Mouse (Mus musculus): Measurements from ENCODE around the gene Adamts16.

Adamts16 gene

DNA sequence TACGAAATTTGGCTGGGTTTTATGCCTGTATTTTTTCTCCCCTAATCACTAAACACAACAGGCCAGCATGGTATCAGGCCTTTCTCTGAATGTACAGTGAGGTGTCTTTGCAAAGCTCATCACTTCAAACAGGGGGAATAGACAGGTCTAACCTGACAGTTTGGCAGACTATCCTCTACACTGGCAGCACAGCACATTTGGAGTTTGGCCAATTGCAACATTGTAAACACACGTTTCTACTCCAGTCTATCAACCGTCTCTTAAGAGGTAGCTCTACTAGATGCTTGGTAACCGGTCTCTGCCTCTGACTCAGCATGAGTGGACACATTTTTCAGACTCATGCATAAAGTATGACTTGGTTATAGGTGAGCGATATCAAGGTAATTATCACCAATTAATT, 4.0 kb downstream of the Adamts16 start:
- in situ Hi-C loops (cut with MboI; ENCODE audit: unreplicated experiment in 2 of 2) = loop anchor here in 1 of 2 experiments (10.0 kb wide), 1 partner anchor 193 kb away; no protein-coding TSS in a partner anchor

DNA sequence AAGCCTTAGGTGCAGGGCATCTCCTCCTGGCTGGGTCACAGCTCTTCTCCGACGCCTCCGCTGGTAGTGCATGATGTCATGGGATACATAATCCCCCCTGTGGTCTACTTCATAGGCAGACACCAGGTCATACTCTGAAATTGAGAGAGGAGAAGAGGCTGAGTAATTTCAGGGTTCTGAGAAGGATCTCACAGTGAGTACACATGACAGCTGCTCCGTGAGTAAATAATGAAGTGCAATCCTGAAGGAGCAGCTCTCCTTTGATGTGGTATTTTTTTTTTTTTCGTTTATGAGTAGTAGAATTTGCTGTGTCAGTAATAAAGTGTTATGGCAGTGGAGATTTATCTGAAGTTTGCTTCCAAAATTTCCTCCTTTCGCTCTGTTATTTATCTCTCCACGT, 5.4 kb downstream of the Adamts16 start:
- in situ Hi-C loops (cut with MboI; ENCODE audit: unreplicated experiment in 2 of 2) = loop anchor here in 1 of 2 experiments (10.0 kb wide), 1 partner anchor 191 kb away; no protein-coding TSS in a partner anchor

DNA sequence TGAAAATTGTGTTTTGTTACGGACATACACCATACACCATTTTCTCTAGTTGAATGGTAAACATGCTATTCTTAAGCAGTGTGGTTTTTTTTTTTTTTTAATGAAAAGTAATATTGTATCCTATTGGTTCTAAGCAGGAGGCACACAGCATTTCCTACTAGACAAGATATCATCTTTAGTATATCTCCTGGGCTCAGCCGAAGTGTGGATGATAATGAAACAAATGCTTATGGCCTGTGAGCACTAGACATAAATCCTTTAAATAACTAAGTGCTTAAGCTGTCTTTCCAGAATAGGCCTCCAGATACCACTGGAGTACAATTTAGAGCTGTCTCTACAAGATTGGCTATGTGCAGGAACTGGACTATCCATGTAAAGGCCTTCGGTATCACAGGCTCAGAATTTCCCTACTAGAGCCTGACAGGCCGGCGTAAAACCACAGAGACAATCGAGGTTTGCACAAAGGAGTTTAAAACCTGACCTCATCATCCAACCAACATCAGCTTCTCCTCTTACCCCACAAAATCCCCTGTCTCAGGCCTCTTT, 8.9 kb downstream of the Adamts16 start:
- in situ Hi-C loops (cut with MboI; ENCODE audit: unreplicated experiment in 2 of 2) = loop anchor here in 1 of 2 experiments (10.0 kb wide), 1 partner anchor 188 kb away; no protein-coding TSS in a partner anchor

DNA sequence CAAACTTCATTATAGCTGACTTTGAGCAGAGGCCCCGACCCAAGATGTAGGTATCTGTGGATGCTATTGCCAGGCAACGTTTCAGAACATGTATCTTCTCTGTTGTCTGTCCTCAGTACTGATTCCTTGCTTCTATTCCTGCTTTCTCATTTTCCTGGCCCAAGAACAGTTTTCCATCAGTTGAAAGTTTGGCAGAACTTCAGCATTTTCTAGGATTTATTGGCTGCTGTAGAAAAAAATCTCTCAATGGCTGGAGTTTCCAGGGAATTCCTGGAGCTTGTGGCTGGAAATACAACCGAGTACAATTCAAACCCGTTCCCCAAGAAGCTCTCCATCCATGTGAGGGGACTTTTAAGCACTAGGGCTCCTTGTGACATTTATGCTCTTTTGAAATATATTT, 10.6 kb downstream of the Adamts16 start:
- in situ Hi-C loops (cut with MboI; ENCODE audit: unreplicated experiment in 2 of 2) = loop anchor here in 1 of 2 experiments (10.0 kb wide), 1 partner anchor 186 kb away; no protein-coding TSS in a partner anchor

DNA sequence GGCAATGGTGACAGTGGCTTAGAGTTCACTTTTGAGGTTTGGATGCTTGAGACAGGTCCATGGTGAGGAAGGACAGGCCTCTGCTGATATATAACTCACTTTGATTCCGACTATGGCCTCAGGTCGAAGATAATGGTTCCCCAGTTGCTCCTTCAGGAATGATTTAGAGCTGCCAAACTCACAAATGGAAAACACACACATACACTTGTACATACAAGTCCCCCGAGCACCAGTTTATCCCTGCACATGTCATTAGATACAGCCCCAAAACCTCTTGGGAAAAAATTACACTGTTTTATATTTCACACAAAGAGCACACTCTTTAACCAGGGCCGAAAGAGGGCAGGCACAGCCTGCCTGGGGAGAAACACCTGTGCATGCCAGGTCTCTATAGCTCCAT, 14.1 kb downstream of the Adamts16 start:
- in situ Hi-C loops (cut with MboI; ENCODE audit: unreplicated experiment in 2 of 2) = no loop called here

DNA sequence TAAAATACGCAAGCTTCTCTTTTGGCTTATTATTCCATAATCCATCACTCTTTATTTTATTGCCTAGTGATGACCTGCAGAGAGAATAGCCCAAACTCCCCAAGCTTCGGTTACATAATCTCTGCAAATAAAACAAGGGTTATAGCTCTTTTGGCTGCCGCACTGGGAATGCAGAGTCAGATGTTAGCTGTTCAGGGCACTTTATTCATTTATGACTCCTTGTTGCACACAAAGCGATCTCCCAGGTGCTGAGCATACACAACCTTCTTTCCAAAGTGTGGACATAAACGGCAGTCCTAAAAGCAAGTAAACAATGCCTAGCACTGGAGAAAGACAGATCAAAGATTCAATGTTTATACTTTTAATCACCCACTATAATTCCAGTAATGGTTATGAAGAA, 16.3 kb downstream of the Adamts16 start:
- in situ Hi-C loops (cut with MboI; ENCODE audit: unreplicated experiment in 2 of 2) = no loop called here

DNA sequence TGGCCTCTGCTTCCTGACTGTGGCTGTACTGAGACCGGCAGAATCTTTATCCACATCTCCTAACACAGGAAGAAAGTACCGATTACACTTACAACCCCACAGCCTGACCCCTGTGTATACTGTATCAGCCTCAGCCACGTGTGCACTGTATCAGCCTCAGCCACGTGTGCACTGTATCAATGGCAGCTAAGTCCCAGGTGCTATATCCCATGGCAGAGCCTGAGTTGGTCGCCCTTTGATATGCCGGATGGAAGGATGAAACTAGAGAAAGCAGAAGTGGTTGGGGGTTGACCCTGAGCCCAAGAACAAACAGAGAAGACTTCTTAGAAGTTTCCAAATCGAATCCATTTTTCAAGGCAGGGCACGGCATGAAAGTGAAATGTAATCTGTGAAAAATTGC, 17.9 kb downstream of the Adamts16 start:
- in situ Hi-C loops (cut with MboI; ENCODE audit: unreplicated experiment in 2 of 2) = no loop called here

DNA sequence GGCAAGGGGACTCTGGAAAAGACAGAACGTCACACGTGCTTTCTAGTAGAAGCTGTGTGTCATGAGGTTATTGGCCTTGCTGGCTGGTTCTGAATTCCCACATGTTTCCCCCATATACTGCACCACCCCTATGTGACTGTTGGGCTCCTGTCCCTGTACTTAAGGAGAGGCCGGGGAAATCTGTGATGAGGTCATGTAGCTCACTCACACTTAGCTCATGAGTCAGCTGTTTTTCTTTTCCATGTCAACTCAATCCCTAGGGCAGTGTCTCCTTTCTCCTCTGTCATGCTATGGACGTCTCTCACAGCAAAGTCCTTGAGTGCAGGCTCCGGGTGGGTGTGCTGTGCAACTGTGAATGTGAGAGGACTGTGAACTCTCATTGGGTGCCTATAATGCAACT, 22.6 kb downstream of the Adamts16 start:
- in situ Hi-C loops (cut with MboI; ENCODE audit: unreplicated experiment in 2 of 2) = no loop called here

DNA sequence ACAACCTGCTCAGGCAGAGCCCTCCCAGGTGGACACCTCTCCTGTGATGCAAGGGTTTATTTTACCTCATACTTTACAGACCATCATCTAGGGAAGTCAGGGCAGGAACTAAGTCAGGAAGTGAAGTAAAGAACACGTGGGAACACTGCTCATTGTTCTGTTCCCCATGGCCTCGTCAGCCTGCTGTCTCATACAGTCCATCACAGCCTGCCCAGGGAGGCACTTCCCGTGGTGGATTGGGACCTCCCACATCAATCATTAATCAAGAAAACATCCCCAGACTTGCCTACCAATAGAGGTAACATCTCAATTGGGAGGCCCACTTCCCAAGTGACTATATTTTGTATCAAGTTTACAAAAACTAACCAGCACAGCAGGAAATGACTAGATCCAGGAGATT, 27.2 kb downstream of the Adamts16 start:
- in situ Hi-C loops (cut with MboI; ENCODE audit: unreplicated experiment in 2 of 2) = no loop called here

DNA sequence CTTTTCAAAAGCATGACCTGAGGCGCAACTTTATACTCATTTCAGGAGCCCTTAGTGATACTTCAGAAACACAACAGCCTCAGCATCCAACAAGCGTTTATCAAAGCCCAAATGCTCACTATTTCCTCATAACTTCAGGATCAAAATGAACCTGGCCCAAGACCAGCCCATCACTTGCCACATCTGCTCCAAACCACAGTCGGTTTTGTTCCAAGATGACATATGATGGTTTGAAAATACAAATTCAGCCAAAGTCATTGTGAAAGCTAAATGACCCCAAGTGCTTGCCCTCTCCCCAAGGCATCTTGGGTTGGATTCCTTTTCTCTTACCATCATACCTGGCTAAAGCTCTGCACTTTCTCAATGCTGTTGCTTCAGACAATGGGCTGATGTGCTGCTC, 36.1 kb downstream of the Adamts16 start:
- in situ Hi-C loops (cut with MboI; ENCODE audit: unreplicated experiment in 2 of 2) = no loop called here

DNA sequence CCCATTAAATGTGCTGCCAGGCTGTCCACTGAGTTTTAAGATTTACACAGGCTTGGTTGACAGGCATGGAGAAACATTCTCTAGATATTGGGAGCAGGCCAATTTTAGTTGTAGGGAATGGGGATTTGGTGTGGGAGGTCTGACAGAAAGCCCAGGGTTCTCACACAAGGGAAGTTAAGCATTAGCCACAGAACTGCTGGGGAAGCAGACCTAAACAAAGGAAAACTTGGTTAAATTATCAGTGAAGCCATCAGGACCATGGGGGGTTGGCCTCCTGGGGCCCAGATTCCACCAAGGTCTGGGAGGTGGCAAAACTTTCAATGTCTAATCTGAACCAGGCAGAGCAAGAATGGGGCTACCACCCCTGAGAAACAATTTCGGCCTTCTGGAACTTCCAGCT, 38.8 kb downstream of the Adamts16 start:
- in situ Hi-C loops (cut with MboI; ENCODE audit: unreplicated experiment in 2 of 2) = no loop called here

DNA sequence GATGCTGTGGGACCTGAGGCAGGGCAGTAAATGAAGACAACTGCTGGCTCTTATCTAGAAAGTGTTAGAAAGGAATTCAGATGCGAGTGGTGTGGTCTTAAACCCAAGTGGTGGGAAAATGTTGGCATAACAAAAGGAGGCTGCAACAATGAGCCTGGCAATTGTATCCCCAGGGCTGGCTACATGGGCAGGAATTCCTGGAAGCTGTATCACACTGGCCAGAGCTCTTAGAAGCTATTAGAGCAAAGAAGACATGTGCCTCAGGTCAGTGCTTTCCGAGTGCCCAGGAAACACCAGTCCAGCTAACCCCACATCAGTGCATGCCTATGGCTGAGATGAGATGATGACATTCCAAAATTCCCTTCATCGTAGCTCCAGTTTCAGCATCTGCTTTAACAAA, 42.3 kb downstream of the Adamts16 start:
- in situ Hi-C loops (cut with MboI; ENCODE audit: unreplicated experiment in 2 of 2) = no loop called here

DNA sequence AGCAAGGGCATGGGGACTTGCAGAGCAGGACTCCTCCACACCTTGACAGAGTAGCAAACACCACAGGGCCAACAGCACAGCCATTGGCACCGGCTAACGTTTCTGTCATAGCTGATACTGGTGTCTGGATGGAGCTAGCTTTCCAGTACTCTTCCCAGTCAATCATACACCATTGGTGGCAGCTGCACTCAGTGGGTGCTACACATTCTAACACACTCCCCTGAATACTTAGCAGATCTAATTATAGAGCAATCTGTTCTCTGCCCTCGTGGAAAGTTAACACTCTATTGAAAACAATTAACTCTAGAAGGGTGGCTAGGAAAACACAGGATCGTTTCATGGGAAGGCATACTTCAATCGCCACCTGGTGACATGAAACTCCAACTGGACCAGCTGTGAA, 43.2 kb downstream of the Adamts16 start:
- in situ Hi-C loops (cut with MboI; ENCODE audit: unreplicated experiment in 2 of 2) = no loop called here

DNA sequence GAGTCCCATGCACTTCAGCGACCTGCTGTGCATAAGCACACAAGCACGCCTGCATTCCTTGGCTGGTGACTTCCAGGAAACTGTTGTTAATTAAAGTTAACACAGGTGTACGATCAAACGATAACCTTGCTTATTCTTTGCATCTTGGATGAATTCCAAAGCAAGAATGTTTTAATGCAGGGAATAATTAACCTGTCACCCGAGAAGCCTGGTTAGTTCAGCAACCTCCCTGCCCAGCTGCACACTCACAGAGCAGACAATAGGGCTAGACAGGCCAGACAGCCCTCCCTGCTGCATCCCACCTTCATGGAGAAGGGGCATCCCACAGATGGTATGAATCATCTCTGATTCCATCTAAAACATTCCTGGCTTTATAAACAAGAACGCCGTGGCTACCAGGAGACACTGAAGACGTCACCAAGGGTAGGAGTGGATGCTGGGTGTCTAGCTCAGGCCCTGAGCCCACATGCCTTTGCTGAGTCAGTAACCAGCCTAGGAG, 47.5 kb downstream of the Adamts16 start:
- in situ Hi-C loops (cut with MboI; ENCODE audit: unreplicated experiment in 2 of 2) = no loop called here

DNA sequence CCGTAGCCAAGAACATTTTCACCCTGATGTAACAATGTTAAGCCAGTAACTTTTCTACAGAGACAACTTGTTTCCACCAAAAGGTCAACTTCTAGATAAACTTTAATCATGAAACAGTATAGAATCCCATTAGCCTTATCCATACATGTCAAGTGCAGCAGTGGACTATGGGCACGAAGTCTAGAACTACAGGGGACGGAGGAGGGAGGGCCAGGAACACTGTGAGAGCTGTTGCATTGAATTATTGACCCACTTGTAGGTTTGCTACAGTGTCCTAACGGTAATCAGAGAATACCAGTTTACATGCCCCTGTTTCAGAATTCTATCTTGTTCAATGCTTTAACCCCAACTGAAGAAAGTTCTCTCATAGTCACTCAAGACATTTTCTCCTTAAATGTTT, 48.0 kb downstream of the Adamts16 start:
- in situ Hi-C loops (cut with MboI; ENCODE audit: unreplicated experiment in 2 of 2) = no loop called here

DNA sequence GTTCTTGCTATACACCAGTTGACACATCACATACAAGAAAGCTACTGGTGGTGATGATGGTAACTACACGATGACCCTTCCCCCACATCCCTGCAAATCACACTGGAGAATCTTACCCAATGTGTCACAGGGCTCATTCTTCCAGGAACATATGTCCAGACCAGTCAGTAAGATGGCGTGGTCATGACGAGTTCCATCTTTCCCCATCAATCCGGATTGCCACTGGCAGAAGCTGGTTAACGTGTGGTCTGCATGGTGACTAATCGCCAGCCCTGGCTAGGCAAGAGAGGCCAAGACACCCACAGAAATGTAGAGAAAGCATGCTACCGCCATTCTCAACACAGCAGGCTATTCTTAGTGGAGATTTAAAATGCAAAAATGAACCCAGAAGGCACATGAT, 48.7 kb downstream of the Adamts16 start:
- in situ Hi-C loops (cut with MboI; ENCODE audit: unreplicated experiment in 2 of 2) = no loop called here

DNA sequence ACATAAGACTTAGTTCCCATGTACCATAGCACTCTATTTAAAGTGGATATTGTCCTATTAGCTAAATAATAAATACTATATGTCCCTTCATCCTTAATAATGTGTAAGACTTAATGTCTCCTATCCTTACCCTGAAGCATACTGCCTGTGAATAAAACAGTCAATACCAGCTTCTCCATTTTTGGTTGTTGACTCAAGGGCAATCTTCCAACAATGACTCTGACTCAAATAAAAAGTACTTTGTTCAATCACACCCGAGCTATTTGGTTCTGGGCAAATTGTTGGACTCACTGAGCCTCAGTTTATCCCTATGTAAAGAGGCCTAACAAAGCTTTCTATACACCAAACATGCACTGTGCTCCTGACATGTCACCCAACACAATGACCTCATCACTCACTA, 51.8 kb downstream of the Adamts16 start:
- in situ Hi-C loops (cut with MboI; ENCODE audit: unreplicated experiment in 2 of 2) = no loop called here

DNA sequence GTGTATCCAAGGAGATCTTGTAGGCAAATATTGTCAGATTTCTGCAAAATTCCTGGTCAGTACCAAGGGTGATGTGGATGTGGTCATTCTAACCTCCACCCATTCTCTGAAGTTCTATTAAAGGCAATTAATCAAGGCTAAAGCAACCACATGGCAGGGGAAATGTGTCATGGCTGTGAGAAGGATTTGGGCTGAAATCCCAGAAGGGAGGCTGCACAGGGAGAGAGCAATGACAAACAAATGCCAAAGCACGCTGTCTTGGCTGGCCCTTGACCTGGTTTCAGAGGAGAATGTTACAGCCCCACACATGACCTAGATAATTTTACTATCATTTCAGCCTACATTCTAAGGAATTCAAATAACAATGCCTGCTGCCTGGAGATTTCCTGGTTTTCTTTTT, 52.6 kb downstream of the Adamts16 start:
- in situ Hi-C loops (cut with MboI; ENCODE audit: unreplicated experiment in 2 of 2) = no loop called here

DNA sequence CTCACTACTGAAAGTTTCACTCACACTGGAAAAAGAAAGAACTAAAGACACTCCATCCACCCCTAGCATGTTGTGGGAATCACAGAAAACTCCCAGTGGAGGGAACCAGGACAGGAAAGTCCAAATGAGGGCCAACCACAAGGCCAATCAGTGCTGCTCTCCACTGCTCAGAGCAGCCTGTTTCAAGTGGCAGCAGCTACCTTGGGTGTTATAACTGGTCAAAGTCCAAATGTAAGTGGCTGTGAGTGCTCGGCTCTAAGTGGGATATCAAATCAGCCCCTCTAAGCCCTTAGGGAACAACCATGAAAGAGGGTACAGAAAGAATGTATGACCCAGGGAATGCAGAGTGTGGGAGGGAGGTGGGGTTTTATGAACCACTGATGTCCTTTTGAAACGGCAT, 56.5 kb downstream of the Adamts16 start:
- in situ Hi-C loops (cut with MboI; ENCODE audit: unreplicated experiment in 2 of 2) = no loop called here

DNA sequence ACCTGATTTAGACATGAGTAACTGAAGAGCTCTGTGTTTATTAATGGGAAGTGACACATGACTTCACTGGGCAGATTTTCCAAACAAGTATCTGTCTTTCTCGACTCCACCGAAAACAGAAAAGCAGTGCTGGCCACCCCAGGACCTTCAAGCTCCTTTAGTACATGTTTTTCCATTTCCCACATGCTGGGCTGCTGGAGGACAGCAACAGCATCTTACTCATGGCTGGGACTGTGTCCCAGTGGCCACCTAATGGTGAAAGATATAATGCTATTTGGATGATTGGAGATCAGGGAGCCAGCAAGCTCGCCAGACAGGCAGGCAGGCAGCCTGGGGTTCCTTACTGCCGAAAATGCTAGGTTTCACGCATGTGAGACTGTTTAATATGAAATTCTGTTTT, 57.5 kb downstream of the Adamts16 start:
- in situ Hi-C loops (cut with MboI; ENCODE audit: unreplicated experiment in 2 of 2) = no loop called here

DNA sequence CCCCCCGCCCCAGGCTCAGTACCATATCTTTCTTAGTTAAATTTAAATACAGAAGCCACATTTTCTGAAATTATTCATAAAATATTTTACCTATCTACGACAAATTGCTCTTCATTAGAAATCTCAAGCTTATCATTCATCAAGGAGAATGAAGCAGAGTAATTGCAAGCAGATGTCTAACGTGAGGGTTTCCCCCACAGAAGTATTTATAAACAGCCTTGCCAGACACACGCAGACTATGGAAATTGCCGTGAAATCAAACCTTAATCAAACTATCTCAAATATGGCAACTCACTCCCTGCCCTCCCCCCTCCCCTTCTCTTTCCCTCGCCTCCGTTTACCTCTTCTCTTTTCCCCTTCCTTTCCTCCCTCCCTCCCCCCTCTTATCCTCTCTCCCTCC, 61.8 kb downstream of the Adamts16 start:
- in situ Hi-C loops (cut with MboI; ENCODE audit: unreplicated experiment in 2 of 2) = no loop called here

DNA sequence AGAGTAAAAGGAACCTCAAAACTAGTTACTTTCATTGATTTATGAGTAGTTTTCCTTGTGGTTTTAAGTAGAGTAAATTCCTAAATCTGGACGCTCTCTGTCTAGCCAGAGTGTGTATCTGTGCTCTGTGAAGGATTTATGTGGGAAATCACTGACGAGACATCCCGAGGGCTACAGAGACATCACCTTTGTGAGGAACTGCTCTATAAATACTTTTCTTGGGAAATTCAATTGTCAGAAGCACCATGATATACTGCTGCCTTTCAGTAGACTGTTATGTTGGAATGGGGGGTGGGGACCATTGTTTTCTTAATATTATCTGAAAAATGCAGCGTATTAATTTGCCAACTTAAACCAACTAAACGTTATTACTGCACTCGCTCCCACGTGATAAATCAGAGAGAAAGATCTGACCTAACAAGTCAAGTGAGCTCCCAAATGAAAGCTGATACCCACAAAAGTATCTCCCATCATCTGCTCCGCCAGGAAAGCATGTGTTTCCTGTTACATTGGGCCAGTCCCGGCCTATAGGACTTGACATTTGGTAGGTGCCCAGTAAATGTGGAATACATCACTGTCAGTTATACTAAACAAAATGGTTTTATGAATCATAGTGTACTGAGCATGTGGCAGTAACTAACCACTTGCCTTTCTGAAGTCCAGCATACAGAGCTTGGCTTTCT, 62.6 kb downstream of the Adamts16 start:
- in situ Hi-C loops (cut with MboI; ENCODE audit: unreplicated experiment in 2 of 2) = no loop called here

All from v-Abl transformed pro-B cells (cell line).